Mouse (Mus musculus) erythroblast, embryonic 14.5 days (primary cell): ENCODE measurements around the gene Zdhhc3. TPM values are rescaled to one million over a fixed set of nuclear protein-coding genes. Genes with fewer than 3 reads are reported as not detected.
A peak's percentile ranks its signal among the peaks of the same experiment; 100 is the strongest.

Source experiments
- H3K27me3 ChIP-seq: 2 replicates; pipeline ENCODE4 v1.6.1; 2012; ENCODE audit warnings: inconsistent platforms; ENCODE audit not compliant: control insufficient read depth
- H3K36me3 ChIP-seq: 2 replicates; pipeline ENCODE4 v1.6.1; 2012; ENCODE audit warnings: mild to moderate bottlenecking, inconsistent platforms; ENCODE audit not compliant: control insufficient read depth
- H3K4me1 ChIP-seq: 2 replicates; pipeline ENCODE4 v1.6.1; 2012; ENCODE audit warnings: inconsistent platforms; ENCODE audit not compliant: control insufficient read depth
- H3K4me3 ChIP-seq: replicated peaks from 2 replicates; pipeline ENCODE3; 2012; ENCODE audit warnings: moderate library complexity, mild to moderate bottlenecking, inconsistent platforms
- H3K9me3 ChIP-seq: 2 replicates; pipeline ENCODE4 v1.6.1; 2012; ENCODE audit warnings: low read length, inconsistent platforms, mixed read lengths; ENCODE audit not compliant: control insufficient read depth
- GATA1 ChIP-seq: IDR thresholded peaks from 2 replicates; pipeline ENCODE4 v1.6.1; 2012; ENCODE audit warnings: low read length, inconsistent platforms, mixed read lengths
- TAL1 ChIP-seq: IDR thresholded peaks from 3 replicates; pipeline ENCODE4 v1.6.1; 2012; ENCODE audit warnings: low read length, inconsistent platforms, mixed read lengths
- polyA plus RNA-seq: library from polyadenylated mRNA; stranded (reverse); fragments of >175 nt; gene quantifications from 2 replicates; pipeline ENCODE4 v1.2.3, GENCODE M21; 2012

Gene Zdhhc3
- polyA plus RNA-seq, 1 experiment: 3.3 TPM

- no peaks in the 10 kb centered on the region; the same call in 1 of the 2 replicates for H3K9me3 ChIP-seq
- no peaks in the 10 kb centered on the region for H3K36me3 ChIP-seq
- H3K4me3 ChIP-seq: no peak overlapping the region
- TF ChIP-seq GATA1 (no peak), TAL1 (no peak)
- H3K4me1 ChIP-seq: no peaks in the 10 kb centered on the region
- H3K27me3 ChIP-seq: no peaks in the 10 kb centered on the region
Measured at GRCm38 (mm10) chr9:123047665-123048064, 65.3 kb downstream of the Zdhhc3 start.

GRCm38 (mm10) chr9:123034426-123034825 lies 78.6 kb downstream of the Zdhhc3 start, which contains the start of gene Tgm4:
Gene Tgm4, plus strand, starts transcription at chr9:123034726.
- H3K4me3 ChIP-seq: no peak within 1 kb of the TSS
- H3K27me3 ChIP-seq: no peaks in the 10 kb centered on the region; the same call in 1 of the 2 replicates
- H3K9me3 ChIP-seq: no peaks in the 10 kb centered on the region
- no peaks in the 10 kb centered on the region for H3K36me3 ChIP-seq
- TF ChIP-seq GATA1: no peak
- TF ChIP-seq TAL1: no peak
- H3K4me1 ChIP-seq: no peaks in the 10 kb centered on the region

- Histone ChIP-seq H3K9me3 (no peaks in the 10 kb centered on the region), H3K36me3 (no peaks in the 10 kb centered on the region), H3K27me3 (no peaks in the 10 kb centered on the region; the same call in 1 of the 2 replicates), H3K4me3 (no peak overlapping the region), H3K4me1 (no peaks in the 10 kb centered on the region)
- no peak for TF ChIP-seq GATA1
- TF ChIP-seq TAL1: no peak
Measured at GRCm38 (mm10) chr9:123031496-123032246, 81.3 kb downstream of the Zdhhc3 start.

- no peaks in the 10 kb centered on the region for H3K27me3 ChIP-seq
- peaks cover 22% of the 10 kb centered on the region for H3K4me1 ChIP-seq
- TF ChIP-seq TAL1: no peak
- peaks cover 4% of the 10 kb centered on the region for H3K36me3 ChIP-seq
- H3K4me3 ChIP-seq: no peak overlapping the region
- H3K9me3 ChIP-seq: no peaks in the 10 kb centered on the region
Measured at GRCm38 (mm10) chr9:123024201-123024600, 88.8 kb downstream of the Zdhhc3 start.

- no peaks in the 10 kb centered on the region for H3K9me3 ChIP-seq
- H3K27me3 ChIP-seq: no peaks in the 10 kb centered on the region
- peaks cover 23% of the 10 kb centered on the region for H3K4me1 ChIP-seq
- H3K4me3 ChIP-seq: peak overlapping the region; percentile 75
- TF ChIP-seq GATA1 (no peak), TAL1 (no peak)
- peaks cover 26% of the 10 kb centered on the region for H3K36me3 ChIP-seq
Measured at GRCm38 (mm10) chr9:123021636-123022379, 91.2 kb downstream of the Zdhhc3 start.

GRCm38 (mm10) chr9:123020995-123021631 lies 91.9 kb downstream of the Zdhhc3 start, which contains the start of gene Tmem42:
Gene Tmem42, plus strand, starts transcription at chr9:123021326.
- peak within 1 kb of the TSS; percentile 75 for H3K4me3 ChIP-seq
- no peak for TF ChIP-seq GATA1
- TF ChIP-seq TAL1: no peak
- peaks cover 23% of the 10 kb centered on the region for H3K4me1 ChIP-seq

More at GRCm38 (mm10) chr9:123020995-123021631, 91.9 kb downstream of the Zdhhc3 start, which contains the start of gene Tmem42:
- H3K36me3 ChIP-seq: peaks cover 33% of the 10 kb centered on the region
- no peaks in the 10 kb centered on the region for H3K9me3 ChIP-seq
- H3K27me3 ChIP-seq: no peaks in the 10 kb centered on the region

Other genes starting within 250 kb of the Zdhhc3 start
- gene Zfp445, start 247.2 kb downstream of the Zdhhc3 start, polyA plus RNA-seq: 0.45 and 0.46 TPM in 2 replicates
- gene Zkscan7, start 227.5 kb downstream of the Zdhhc3 start, polyA plus RNA-seq: not detected in 2 replicates
- gene Zfp105, start 190.1 kb downstream of the Zdhhc3 start, polyA plus RNA-seq: not detected in 2 replicates
- 0.46 and 0.77 TPM in 2 replicates for gene 1110059G10Rik, start 162.2 kb downstream of the Zdhhc3 start, polyA plus RNA-seq
- 1.1 and 1.6 TPM in 2 replicates for gene Kif15, start 162.2 kb downstream of the Zdhhc3 start, polyA plus RNA-seq
- 0.04 and 0.30 TPM in 2 replicates for gene Tmem42, start 91.9 kb downstream of the Zdhhc3 start, polyA plus RNA-seq
- 0.04 TPM in 1 of 2 replicates, not detected in the other for gene Tgm4, start 78.5 kb downstream of the Zdhhc3 start, polyA plus RNA-seq
- 0.53 and 0.86 TPM in 2 replicates for gene Exosc7, start within 50 bp of the Zdhhc3 start, polyA plus RNA-seq
- not detected in 2 replicates for gene Clec3b, start 37.7 kb upstream of the Zdhhc3 start, polyA plus RNA-seq
- gene Cdcp1, start 102.8 kb upstream of the Zdhhc3 start, polyA plus RNA-seq: not detected in 2 replicates
- 0.30 and 0.34 TPM in 2 replicates for gene Tmem158, start 147.6 kb upstream of the Zdhhc3 start, polyA plus RNA-seq